Mouse (Mus musculus) myocyte (in vitro differentiated cells): Measurements from ENCODE around the gene Il22ra1.

ENCODE experiments used
- MAX ChIP-seq: IDR thresholded peaks from one replicate; pipeline ENCODE4 v1.6.1; 2011; ENCODE audit warnings: low read depth, mild to moderate bottlenecking, control low read depth
- MYOD1 ChIP-seq, 3 experiments: IDR thresholded peaks; one replicate each; pipeline ENCODE4 v1.6.1; 2011; ENCODE audit warnings: control low read depth in 2 of 3, low read depth in 2 of 3, mild to moderate bottlenecking in 2 of 3, moderate library complexity in 1 of 3; ENCODE audit not compliant: insufficient read length in 2 of 3, control insufficient read depth in 1 of 3
- POLR2A ChIP-seq: IDR thresholded peaks from one replicate; pipeline ENCODE4 v1.6.1; 2011; ENCODE audit warnings: low read depth, mild to moderate bottlenecking, control low read depth, moderate library complexity; ENCODE audit not compliant: insufficient read length
- TCF12 ChIP-seq: IDR thresholded peaks from one replicate; pipeline ENCODE4 v1.6.1; 2011; ENCODE audit warnings: mild to moderate bottlenecking, control low read depth; ENCODE audit not compliant: poor library complexity, insufficient read depth, severe bottlenecking
- USF1 ChIP-seq: IDR thresholded peaks from one replicate; pipeline ENCODE4 v1.6.1; 2011; ENCODE audit warnings: low read depth, mild to moderate bottlenecking, control low read depth, moderate library complexity

- TF ChIP-seq POLR2A (no peak), MAX (no peak), MYOD1 (IDR thresholded peaks at IDR 0.05; ENCODE audit: control insufficient read depth in 1 of 3, insufficient read length in 2 of 3, low read depth in 2 of 3) (no peak), TCF12 (no peak), USF1 (no peak)
Measured at GRCm38 (mm10) chr4:135764700-135765099, 36.7 kb downstream of the Il22ra1 start.
